Mouse (Mus musculus): ENCODE measurements around the gene Trp63. TPM values are rescaled to one million over a fixed set of nuclear protein-coding genes. Genes with fewer than 3 reads are reported as not detected.

Gene Trp63
- polyA plus RNA-seq, 1 experiment from 2014 or later = 60.0 TPM

DNA sequence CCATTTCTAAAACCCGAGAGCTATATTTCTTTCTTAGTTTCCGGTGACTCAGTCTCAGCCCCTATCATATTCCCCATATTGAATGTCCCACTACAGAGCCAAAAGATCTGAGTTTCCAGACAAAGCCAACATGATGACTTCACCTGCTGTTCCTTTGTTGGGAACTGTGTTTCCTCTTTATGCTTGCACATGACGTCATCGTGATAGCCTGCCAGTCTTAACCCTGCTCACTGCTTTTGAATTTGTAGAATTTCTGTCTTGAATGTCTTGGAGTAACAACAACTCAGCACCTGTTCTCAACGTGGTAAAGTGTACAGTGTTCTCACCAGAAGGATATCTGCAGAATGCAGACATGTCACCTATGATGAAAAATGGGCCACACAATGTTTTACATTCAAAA, 39.6 kb downstream of the Trp63 start:
- no peak overlapping the region for H3K4me2 ChIP-seq
- H3K27ac ChIP-seq = no peak overlapping the region
- no peaks in the 10 kb centered on the region for H3K36me3 ChIP-seq
- ATAC-seq (ENCODE audit: insufficient number of reproducible peaks, insufficient read depth, low FRiP score, low TSS enrichment, low read depth) = no peak
- H3K4me1 ChIP-seq = no peaks in the 10 kb centered on the region
- H3K9ac ChIP-seq = no peak overlapping the region
- WGBS = 69% methylated on average over 5 of the region's 5 CpGs
- no peaks in the 10 kb centered on the region for H3K9me3 ChIP-seq
- H3K4me3 ChIP-seq = no peak overlapping the region
- no peaks in the 10 kb centered on the region for H3K27me3 ChIP-seq

DNA sequence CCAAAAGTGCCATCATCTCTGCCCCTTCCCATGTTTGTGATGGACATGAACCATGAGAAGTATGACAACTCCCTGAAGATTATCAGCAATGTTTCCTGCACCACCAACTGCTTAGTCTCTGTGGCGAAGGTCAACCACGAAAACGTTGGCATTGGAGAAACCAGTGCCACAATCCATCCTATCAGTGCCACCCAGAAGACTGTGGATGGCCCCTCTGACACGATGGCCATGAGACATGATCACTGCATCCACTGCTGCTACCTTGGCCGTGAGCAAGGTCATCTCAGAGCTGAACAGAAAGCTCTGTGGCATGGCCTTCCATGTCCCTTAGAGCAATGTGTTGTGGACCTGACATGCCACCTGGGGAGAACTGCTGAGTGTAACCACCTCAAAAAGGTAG, 43.4 kb downstream of the Trp63 start:
- WGBS = 93% methylated on average over 5 of the region's 5 CpGs
- H3K27me3 ChIP-seq = no peaks in the 10 kb centered on the region
- no peak overlapping the region for H3K27ac ChIP-seq
- no peak overlapping the region for H3K4me3 ChIP-seq
- no peaks in the 10 kb centered on the region for H3K4me1 ChIP-seq
- no peak overlapping the region for H3K4me2 ChIP-seq
- H3K9me3 ChIP-seq = no peaks in the 10 kb centered on the region
- no peak for ATAC-seq (ENCODE audit: insufficient number of reproducible peaks, insufficient read depth, low FRiP score, low TSS enrichment, low read depth)
- H3K9ac ChIP-seq = no peak overlapping the region
- H3K36me3 ChIP-seq = no peaks in the 10 kb centered on the region

DNA sequence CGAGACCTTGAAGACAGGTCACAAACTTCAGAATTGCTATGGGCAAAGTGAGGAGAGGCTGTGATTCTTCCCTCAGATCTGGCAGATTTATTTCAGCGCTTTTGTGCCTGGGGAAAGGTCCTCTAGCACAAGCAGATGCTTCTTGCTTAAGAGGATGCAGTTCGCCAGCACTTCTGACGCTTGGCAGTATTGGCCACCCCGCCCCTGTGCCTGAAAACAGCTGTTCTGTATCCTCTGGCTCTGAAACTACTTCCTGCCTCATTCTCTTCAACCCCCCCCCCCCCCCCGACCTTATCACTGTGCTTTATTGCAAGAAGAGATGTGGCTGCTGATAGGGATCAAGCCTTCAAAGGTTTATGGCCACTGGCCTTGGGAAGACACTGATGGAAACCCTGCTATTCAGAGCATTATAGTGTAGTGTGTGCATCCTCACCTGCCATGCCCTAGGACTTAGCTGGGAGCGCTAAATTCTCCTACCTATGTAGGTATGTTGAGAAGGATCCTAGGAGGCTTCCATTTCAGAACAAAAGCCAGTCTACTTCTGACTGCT, 44.5 kb downstream of the Trp63 start:
- Histone ChIP-seq H3K27ac (no peak overlapping the region), H3K27me3 (no peaks in the 10 kb centered on the region), H3K9ac (no peak overlapping the region), H3K4me1 (no peaks in the 10 kb centered on the region), H3K9me3 (no peaks in the 10 kb centered on the region), H3K4me2 (no peak overlapping the region), H3K36me3 (no peaks in the 10 kb centered on the region), H3K4me3 (no peak overlapping the region)
- ATAC-seq (ENCODE audit: insufficient number of reproducible peaks, insufficient read depth, low FRiP score, low TSS enrichment, low read depth) = no peak
- 43% methylated on average over 7 of the region's 7 CpGs for WGBS

DNA sequence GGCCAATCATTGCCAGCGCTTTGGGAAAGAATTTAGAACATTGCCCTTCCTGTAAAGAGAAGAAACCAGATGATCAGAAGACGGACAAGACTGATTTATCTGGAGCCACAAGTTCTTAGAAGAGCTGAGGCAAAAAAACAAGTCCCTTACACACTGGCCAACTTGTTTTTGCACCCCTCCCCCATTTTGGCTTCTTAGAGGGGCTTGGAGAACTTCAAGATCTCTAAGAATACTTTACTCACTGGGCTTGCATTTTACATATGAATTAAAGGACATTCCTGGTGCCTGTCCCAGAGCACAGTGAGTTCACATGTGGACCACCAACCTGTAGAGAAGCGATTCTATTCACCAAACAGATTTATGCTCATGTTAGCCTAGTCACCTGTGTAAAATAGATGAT, 53.3 kb downstream of the Trp63 start:
- Histone ChIP-seq H3K4me2 (no peak overlapping the region), H3K4me1 (no peaks in the 10 kb centered on the region), H3K9me3 (no peaks in the 10 kb centered on the region), H3K27me3 (no peaks in the 10 kb centered on the region), H3K4me3 (no peak overlapping the region), H3K36me3 (no peaks in the 10 kb centered on the region), H3K27ac (no peak overlapping the region), H3K9ac (no peak overlapping the region)
- WGBS = 64% methylated on average over 3 of the region's 3 CpGs
- no peak for ATAC-seq (ENCODE audit: insufficient number of reproducible peaks, insufficient read depth, low FRiP score, low TSS enrichment, low read depth)

DNA sequence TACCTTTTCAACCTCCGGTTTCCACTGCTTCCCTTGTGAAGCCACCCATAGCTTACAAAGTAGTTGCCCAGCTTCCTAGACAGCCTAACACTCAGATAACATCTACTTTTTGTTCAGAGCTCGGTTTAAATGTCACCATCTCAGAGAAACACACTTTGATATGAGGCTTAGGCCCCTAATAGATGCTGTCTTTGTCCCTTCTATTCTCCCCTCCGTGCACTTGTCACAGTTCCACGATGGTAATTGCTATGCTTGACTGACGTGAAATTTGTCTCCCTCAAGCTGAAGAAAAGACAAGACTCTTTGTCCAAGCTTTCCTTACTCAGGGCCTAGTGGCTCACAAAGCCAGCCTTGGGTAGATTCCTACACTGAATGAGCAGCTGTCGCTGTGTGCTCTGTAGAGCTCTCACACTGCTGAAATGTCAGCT, 54.1 kb downstream of the Trp63 start:
- ATAC-seq (ENCODE audit: insufficient number of reproducible peaks, insufficient read depth, low FRiP score, low TSS enrichment, low read depth) = no peak
- H3K4me3 ChIP-seq = no peak overlapping the region
- H3K4me2 ChIP-seq = no peak overlapping the region
- 24% methylated on average over 6 of the region's 6 CpGs for WGBS
- no peaks in the 10 kb centered on the region for H3K4me1 ChIP-seq
- no peak overlapping the region for H3K9ac ChIP-seq
- no peaks in the 10 kb centered on the region for H3K27me3 ChIP-seq
- H3K36me3 ChIP-seq = no peaks in the 10 kb centered on the region
- no peaks in the 10 kb centered on the region for H3K9me3 ChIP-seq
- no peak overlapping the region for H3K27ac ChIP-seq

DNA sequence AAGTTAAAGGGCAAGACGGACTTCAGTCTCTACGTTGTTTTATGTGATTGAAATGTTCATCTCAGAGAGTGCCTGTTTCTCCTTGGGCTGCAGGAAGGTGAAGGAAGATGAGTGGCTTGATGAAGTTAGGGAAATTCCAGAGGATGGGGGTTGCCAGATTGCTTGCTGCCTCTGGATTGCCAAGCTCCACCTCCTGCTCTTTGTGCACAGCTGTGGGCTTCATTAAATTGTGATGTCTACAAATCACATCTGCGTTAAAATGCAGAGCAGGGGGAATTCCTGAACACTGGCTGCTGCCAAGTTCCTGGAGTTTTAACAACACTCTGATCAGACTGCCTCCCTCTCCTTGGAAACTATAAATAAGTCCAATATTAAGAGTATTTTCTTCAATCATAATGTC, 63.2 kb downstream of the Trp63 start:
- H3K4me1 ChIP-seq = peaks cover 11% of the 10 kb centered on the region
- no peaks in the 10 kb centered on the region for H3K36me3 ChIP-seq
- no peaks in the 10 kb centered on the region for H3K9me3 ChIP-seq
- 23% methylated on average over 3 of the region's 3 CpGs for WGBS
- H3K4me3 ChIP-seq = no peak overlapping the region
- H3K9ac ChIP-seq = no peak overlapping the region
- 0 out of 2 replicates have a peak overlapping the region, but pooled peaks have one; percentile 0 for H3K4me2 ChIP-seq
- H3K27ac ChIP-seq = no peak overlapping the region
- H3K27me3 ChIP-seq = no peaks in the 10 kb centered on the region
- no peak for ATAC-seq (ENCODE audit: insufficient number of reproducible peaks, insufficient read depth, low FRiP score, low TSS enrichment, low read depth)

DNA sequence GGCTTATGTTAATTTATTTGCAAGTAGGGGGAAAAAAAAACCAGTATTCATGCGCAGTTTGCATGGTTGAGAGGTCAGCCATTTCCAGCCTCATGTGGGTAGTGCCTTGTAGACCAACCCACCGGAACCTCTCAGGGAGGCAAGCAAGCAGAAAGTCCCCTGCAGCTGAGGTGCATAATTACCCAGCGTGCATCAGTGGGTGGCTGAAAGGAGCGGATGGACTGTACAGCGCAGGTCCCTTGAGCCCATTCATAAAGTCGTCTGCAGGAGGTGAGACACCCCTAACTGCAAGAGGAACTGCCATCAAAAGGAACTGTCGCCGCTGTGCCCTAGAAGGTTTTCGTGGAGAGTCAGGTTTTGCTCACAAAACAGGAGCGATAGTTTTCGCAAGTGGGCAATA, 68.3 kb downstream of the Trp63 start:
- Histone ChIP-seq H3K9me3 (no peaks in the 10 kb centered on the region), H3K27me3 (no peaks in the 10 kb centered on the region), H3K9ac (no peak overlapping the region), H3K4me3 (no peak overlapping the region), H3K4me1 (peaks cover 8% of the 10 kb centered on the region), H3K36me3 (no peaks in the 10 kb centered on the region), H3K27ac (no peak overlapping the region), H3K4me2 (no peak overlapping the region)
- WGBS = 80% methylated on average over 11 of the region's 11 CpGs
- ATAC-seq (ENCODE audit: insufficient number of reproducible peaks, insufficient read depth, low FRiP score, low TSS enrichment, low read depth) = no peak

DNA sequence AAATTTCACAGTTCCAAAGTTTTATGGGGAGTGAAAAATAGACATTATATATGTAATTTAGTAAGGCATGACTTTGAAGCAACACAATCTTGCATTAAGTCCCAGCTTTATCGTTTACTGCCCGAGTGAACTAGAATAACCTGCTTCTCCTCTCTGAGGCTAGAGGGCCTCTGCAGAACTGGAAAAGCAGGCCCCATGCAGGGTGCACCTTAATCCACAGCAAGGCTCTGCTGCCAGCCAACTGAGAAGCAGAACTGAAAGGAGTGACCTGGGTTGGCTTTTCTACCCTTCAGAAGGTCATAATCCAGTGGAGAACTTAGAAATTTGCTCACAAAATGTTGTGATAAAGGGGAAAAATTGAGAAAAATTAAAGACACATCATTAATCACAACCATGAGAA, 74.5 kb downstream of the Trp63 start:
- Histone ChIP-seq H3K36me3 (no peaks in the 10 kb centered on the region), H3K9me3 (no peaks in the 10 kb centered on the region), H3K27me3 (no peaks in the 10 kb centered on the region), H3K4me3 (no peak overlapping the region), H3K9ac (no peak overlapping the region), H3K4me2 (no peak overlapping the region), H3K4me1 (no peaks in the 10 kb centered on the region), H3K27ac (no peak overlapping the region)
- WGBS = 75% methylated on average over 2 of the region's 2 CpGs
- no peak for ATAC-seq (ENCODE audit: insufficient number of reproducible peaks, insufficient read depth, low FRiP score, low TSS enrichment, low read depth)

DNA sequence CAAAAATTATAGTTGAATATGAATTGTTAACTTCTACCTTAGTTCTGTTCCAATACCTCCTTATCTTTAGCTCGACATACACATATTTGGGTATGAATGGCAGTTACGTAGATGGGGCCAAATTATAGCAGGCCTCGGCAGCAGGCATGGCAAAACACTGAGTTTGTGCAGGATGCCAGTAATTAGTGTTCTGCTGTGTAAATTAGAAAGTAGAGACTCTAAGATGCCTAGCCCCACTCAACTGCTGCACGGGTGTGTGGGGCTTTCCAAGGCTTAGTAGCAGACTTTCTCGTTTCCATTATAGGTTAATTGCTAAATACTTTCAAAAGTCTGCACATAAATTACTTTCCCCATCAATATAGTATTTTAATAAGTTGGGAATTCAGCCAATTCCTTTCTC, 82.0 kb downstream of the Trp63 start:
- H3K27ac ChIP-seq = no peak overlapping the region
- no peaks in the 10 kb centered on the region for H3K4me1 ChIP-seq
- H3K27me3 ChIP-seq = no peaks in the 10 kb centered on the region
- H3K36me3 ChIP-seq = no peaks in the 10 kb centered on the region
- 47% methylated on average over 5 of the region's 5 CpGs for WGBS
- no peaks in the 10 kb centered on the region for H3K9me3 ChIP-seq
- H3K9ac ChIP-seq = no peak overlapping the region
- no peak overlapping the region for H3K4me3 ChIP-seq
- no peak for ATAC-seq (ENCODE audit: insufficient number of reproducible peaks, insufficient read depth, low FRiP score, low TSS enrichment, low read depth)
- H3K4me2 ChIP-seq = no peak overlapping the region

DNA sequence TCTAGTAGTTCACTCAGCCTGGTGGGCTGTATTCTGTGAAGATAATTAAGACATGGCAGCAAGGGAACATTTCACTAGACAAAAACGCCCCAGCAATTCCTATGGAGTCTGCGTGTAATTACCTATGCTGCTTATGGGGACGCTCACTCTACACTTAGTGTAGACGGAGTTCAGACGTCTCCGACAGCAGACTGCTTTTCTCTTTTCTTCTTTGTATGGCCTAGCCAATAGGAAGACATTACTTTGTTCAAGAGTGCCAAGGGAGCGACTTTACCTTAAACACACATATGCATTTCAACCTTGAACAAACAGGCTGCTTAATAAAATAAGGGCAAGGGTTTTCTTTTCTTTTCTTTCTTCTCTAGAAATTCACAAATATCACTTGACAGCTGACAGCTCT, 91.0 kb downstream of the Trp63 start:
- no peak overlapping the region for H3K4me3 ChIP-seq
- no peak overlapping the region for H3K27ac ChIP-seq
- no peaks in the 10 kb centered on the region for H3K27me3 ChIP-seq
- H3K36me3 ChIP-seq = no peaks in the 10 kb centered on the region
- no peak overlapping the region for H3K9ac ChIP-seq
- 0 out of 2 replicates have a peak, but pooled peaks cover 3% of the 10 kb centered on the region for H3K4me1 ChIP-seq
- ATAC-seq (ENCODE audit: insufficient number of reproducible peaks, insufficient read depth, low FRiP score, low TSS enrichment, low read depth) = no peak
- 44% methylated on average over 7 of the region's 7 CpGs for WGBS
- H3K4me2 ChIP-seq = no peak overlapping the region
- H3K9me3 ChIP-seq = no peaks in the 10 kb centered on the region

DNA sequence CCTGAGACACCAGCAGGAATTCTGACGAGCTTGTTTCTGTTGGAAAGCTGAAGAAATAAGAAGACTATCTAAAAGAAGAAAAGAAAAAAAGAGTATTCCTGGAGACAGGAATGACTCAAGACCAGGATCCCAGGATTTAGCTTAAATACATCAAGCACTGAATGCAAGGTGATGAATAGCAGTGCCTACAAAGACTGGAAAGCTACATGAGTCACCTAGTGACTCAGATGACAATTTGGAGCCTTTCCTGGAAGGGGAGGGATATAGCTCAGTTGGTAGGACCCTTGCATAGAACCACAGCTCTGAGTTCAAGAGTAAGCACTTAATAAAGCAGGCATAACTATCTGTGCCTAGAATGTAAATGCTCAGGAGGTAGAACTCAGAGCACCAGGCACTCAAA, 93.9 kb downstream of the Trp63 start:
- no peak for ATAC-seq (ENCODE audit: insufficient number of reproducible peaks, insufficient read depth, low FRiP score, low TSS enrichment, low read depth)
- 0 out of 2 replicates have a peak, but pooled peaks cover 3% of the 10 kb centered on the region for H3K4me1 ChIP-seq
- 72% methylated on average over 1 of the region's 1 CpGs for WGBS
- no peak overlapping the region for H3K9ac ChIP-seq
- H3K4me2 ChIP-seq = no peak overlapping the region
- H3K27ac ChIP-seq = no peak overlapping the region
- H3K36me3 ChIP-seq = no peaks in the 10 kb centered on the region
- H3K9me3 ChIP-seq = no peaks in the 10 kb centered on the region
- H3K27me3 ChIP-seq = no peaks in the 10 kb centered on the region
- H3K4me3 ChIP-seq = no peak overlapping the region

DNA sequence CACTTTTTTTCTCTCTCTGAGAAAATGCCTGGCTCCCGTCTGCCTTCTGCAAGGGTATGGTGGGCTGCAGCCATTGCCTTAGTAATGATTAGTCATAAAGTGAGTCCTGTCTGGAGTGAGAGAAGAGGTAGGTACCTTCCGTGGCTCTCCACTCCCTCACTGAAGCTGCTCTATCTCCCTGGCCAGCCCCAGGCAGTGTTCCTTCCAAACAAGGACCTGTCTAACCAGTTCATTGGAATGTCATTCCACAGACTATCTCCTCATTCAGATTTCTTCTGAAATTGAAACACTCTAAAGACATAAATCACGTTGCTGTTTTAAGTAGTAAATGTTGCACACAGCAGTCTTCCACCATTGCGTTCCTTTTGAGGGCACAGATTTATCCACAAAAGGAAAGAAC, 96.4 kb downstream of the Trp63 start:
- 0 out of 2 replicates have a peak, but pooled peaks cover 2% of the 10 kb centered on the region for H3K4me1 ChIP-seq
- H3K9me3 ChIP-seq = no peaks in the 10 kb centered on the region
- peak overlapping the region; percentile 39; the same call in 1 of the 2 replicates for H3K27ac ChIP-seq
- H3K9ac ChIP-seq = no peak overlapping the region
- H3K4me2 ChIP-seq = no peak overlapping the region
- H3K4me3 ChIP-seq = no peak overlapping the region
- 0 out of 2 replicates have a peak, but pooled peaks have one; percentile 37 for ATAC-seq (ENCODE audit: insufficient number of reproducible peaks, insufficient read depth, low FRiP score, low TSS enrichment, low read depth)
- no peaks in the 10 kb centered on the region for H3K27me3 ChIP-seq
- WGBS = 53% methylated on average over 4 of the region's 4 CpGs
- no peaks in the 10 kb centered on the region for H3K36me3 ChIP-seq

Data from embryonic facial prominence, embryonic 13.5 days (tissue).